In genomic region chr6:72429061-72429842, GRCm38 (mm10) we compare ENCODE assay signal across 21 mouse cellular contexts. TPM values are rescaled to one million over a fixed set of nuclear protein-coding genes. Genes with fewer than 3 reads are reported as not detected.
DNase-seq lines count a peak whose midpoint lies in the region; ATAC-seq and TF ChIP-seq lines count a peak whose summit lies in the region.
"Had no signal": no experiment of that assay in that cellular context is flagged by ENCODE, and none has a peak within 500 bp of the region (broad histone marks: within the 10 kb centered on the region; RNA-seq: fewer than 3 reads in every experiment).

No protein-coding gene starts in this region.

- WGBS in stomach, embryonic 15.5 days: 88% methylated on average over 21 of the region's 21 CpGs
- WGBS in stomach, postnatal 0 days: 84% methylated on average over 21 of the region's 21 CpGs

- no peak for ATAC-seq in stomach, embryonic 15.5 days (ENCODE audit: insufficient read depth, low FRiP score, low read depth)
- no peak for ATAC-seq in stomach, postnatal 0 days (ENCODE audit: low FRiP score, low TSS enrichment)
- ATAC-seq in granulocyte monocyte progenitor cell, adult 5-6 weeks (replicated peaks; ENCODE audit: poor library complexity, severe bottlenecking): no peak
- ATAC-seq: forebrain, embryonic 16.5 days had no signal

- no peaks in the 10 kb centered on the region for H3K27me3 ChIP-seq in stomach, embryonic 15.5 days (replicated peaks)
- no peaks in the 10 kb centered on the region for H3K27me3 ChIP-seq in stomach, postnatal 0 days (ENCODE audit: control insufficient read depth, insufficient read depth, low read length)
- H3K27me3 ChIP-seq: embryonic facial prominence, embryonic 15.5 days; hindbrain, embryonic 12.5 days; liver, embryonic 13.5 days; midbrain, embryonic 15.5 days had no signal

- DNase-seq in embryo, embryonic 10 days (ENCODE audit: low spot score): peak; percentile 4
- no peak for DNase-seq in embryo, embryonic 9.5 days (ENCODE audit: extremely low spot score)
- no peak for DNase-seq in stomach, postnatal 0 days (ENCODE audit: low spot score)
- DNase-seq in spleen, adult 12 weeks (ENCODE audit: low spot score): no peak
- DNase-seq in layer of hippocampus, postnatal 10 days (ENCODE audit: low spot score in 2 of 2): no peak
- DNase-seq: cerebellum, adult 11-12 months; cerebellum, postnatal 14 days; gastrocnemius, postnatal 14 days; heart, adult 2 months; kidney, adult 9 months; kidney, postnatal 25 days; liver, embryonic 13.5 days; lung, embryonic 14.5 days; lung, postnatal 4 days had no signal

- H3K9ac ChIP-seq in stomach, embryonic 15.5 days: no peak overlapping the region
- no peak overlapping the region for H3K9ac ChIP-seq in stomach, postnatal 0 days (ENCODE audit: low read length)
- H3K9ac ChIP-seq: embryonic facial prominence, embryonic 15.5 days; hindbrain, embryonic 12.5 days; liver, embryonic 13.5 days; lung, embryonic 14.5 days; midbrain, embryonic 15.5 days had no signal

- no peak for TF ChIP-seq CTCF in stomach, postnatal 0 days (IDR thresholded peaks at IDR 0.05; ENCODE audit: low read depth)
- no peak for TF ChIP-seq CTCF in embryonic fibroblast, embryonic 13.5 days (IDR thresholded peaks at IDR 0.05; ENCODE audit: borderline replicate concordance, insufficient read depth, low read length)

- H3K36me3 ChIP-seq in stomach, embryonic 15.5 days: peaks cover 69% of the 10 kb centered on the region
- peaks cover 19% of the 10 kb centered on the region for H3K36me3 ChIP-seq in stomach, postnatal 0 days (ENCODE audit: control insufficient read depth, insufficient read depth, low read length)

- H3K9me3 ChIP-seq in stomach, embryonic 15.5 days: no peaks in the 10 kb centered on the region
- H3K9me3 ChIP-seq in stomach, postnatal 0 days (ENCODE audit: control insufficient read depth, low read length): no peaks in the 10 kb centered on the region
- H3K9me3 ChIP-seq: embryonic facial prominence, embryonic 15.5 days; hindbrain, embryonic 12.5 days; liver, embryonic 13.5 days; midbrain, embryonic 15.5 days had no signal

- TF ChIP-seq EP300 in stomach, postnatal 0 days (optimal IDR thresholded peaks at IDR 0.05): no peak

- H3K4me1 ChIP-seq in stomach, embryonic 15.5 days: no peaks in the 10 kb centered on the region
- no peaks in the 10 kb centered on the region for H3K4me1 ChIP-seq in stomach, postnatal 0 days (replicated peaks; ENCODE audit: control insufficient read depth, insufficient read depth)
- no peaks in the 10 kb centered on the region; the same call in 1 of the 2 replicates for H3K4me1 ChIP-seq in embryonic fibroblast, embryonic 13.5 days (ENCODE audit: control insufficient read depth, insufficient read depth, low read length)
- H3K4me1 ChIP-seq: hindbrain, embryonic 12.5 days; liver, embryonic 13.5 days; midbrain, embryonic 15.5 days had no signal

- H3K4me2 ChIP-seq in stomach, embryonic 15.5 days: no peak overlapping the region
- H3K4me2 ChIP-seq in stomach, postnatal 0 days (replicated peaks; ENCODE audit: low read depth): no peak overlapping the region
- H3K4me2 ChIP-seq: embryonic facial prominence, embryonic 15.5 days; hindbrain, embryonic 12.5 days; liver, embryonic 13.5 days; lung, embryonic 14.5 days; midbrain, embryonic 15.5 days had no signal

- TF ChIP-seq POLR2A in embryonic fibroblast, embryonic 13.5 days (IDR thresholded peaks at IDR 0.05; ENCODE audit: low read depth, low read length): 0 out of 2 replicates have a peak, but pooled peaks have one; percentile 14

- H3K27ac ChIP-seq in stomach, embryonic 15.5 days: peak overlapping the region; percentile 28; the same call in 1 of the 2 replicates
- H3K27ac ChIP-seq in stomach, postnatal 0 days (replicated peaks): no peak overlapping the region
- no peak overlapping the region for H3K27ac ChIP-seq in embryonic fibroblast, embryonic 13.5 days (ENCODE audit: insufficient read depth, low read length)
- H3K27ac ChIP-seq: embryonic facial prominence, embryonic 15.5 days; heart, adult 2 months; hindbrain, embryonic 12.5 days; liver, embryonic 13.5 days; midbrain, embryonic 15.5 days had no signal

- no peak overlapping the region for H3K4me3 ChIP-seq in stomach, embryonic 15.5 days (replicated peaks)
- H3K4me3 ChIP-seq in stomach, postnatal 0 days (ENCODE audit: low read depth, low read length): no peak overlapping the region
- no peak overlapping the region for H3K4me3 ChIP-seq in embryonic fibroblast, embryonic 13.5 days (ENCODE audit: insufficient read depth, low read length)
- H3K4me3 ChIP-seq: embryonic facial prominence, embryonic 15.5 days; heart, adult 2 months; hindbrain, embryonic 12.5 days; liver, embryonic 13.5 days; midbrain, embryonic 15.5 days had no signal

RNA-seq across cellular contexts. Expression of gene Mat2a, which starts 10.1 kb away (rescaled TPM):
- polyA plus RNA-seq in stomach, embryonic 15.5 days (2015; fragmentation: Nextera tagmentation; extraction: Ambion mirVana): 284 and 306 TPM in 2 replicates
- 143 and 146 TPM in 2 replicates for polyA plus RNA-seq in stomach, postnatal 0 days (2015; fragmentation: Nextera tagmentation; extraction: Ambion mirVana)
- polyA plus RNA-seq in embryonic fibroblast, embryonic 13.5 days (2011; ENCODE audit: insufficient read length, low read depth, missing spikeins): 215 and 258 TPM in 2 replicates
- 387 and 444 TPM in 2 replicates for total RNA-seq in granulocyte monocyte progenitor cell, adult 5-6 weeks (2014; fragmentation: Nextera tagmentation)
- total RNA-seq in granulocyte monocyte progenitor cell, adult 5-6 weeks (2017): 211 and 247 TPM in 2 replicates
- 100 to 1,000 TPM; 173 to 191 TPM for total RNA-seq in layer of hippocampus, postnatal 10 days (2021)

RNA-seq across cellular contexts. Expression of gene Ggcx, which starts 15.1 kb away (rescaled TPM):
- polyA plus RNA-seq in stomach, embryonic 15.5 days (2015; fragmentation: Nextera tagmentation; extraction: Ambion mirVana): 30.4 and 39.5 TPM in 2 replicates
- polyA plus RNA-seq in stomach, postnatal 0 days (2015; fragmentation: Nextera tagmentation; extraction: Ambion mirVana): 10.7 and 10.8 TPM in 2 replicates
- 60.6 and 67.0 TPM in 2 replicates for polyA plus RNA-seq in embryonic fibroblast, embryonic 13.5 days (2011; ENCODE audit: insufficient read length, low read depth, missing spikeins)
- 7.9 and 8.8 TPM in 2 replicates for total RNA-seq in granulocyte monocyte progenitor cell, adult 5-6 weeks (2014; fragmentation: Nextera tagmentation)
- total RNA-seq in granulocyte monocyte progenitor cell, adult 5-6 weeks (2017): 9.6 and 19.7 TPM in 2 replicates
- 10 to 100 TPM; 20.3 to 20.5 TPM for total RNA-seq in layer of hippocampus, postnatal 10 days (2021)

RNA-seq across cellular contexts. Expression of gene Vamp8, which starts 38.7 kb away (rescaled TPM):
- polyA plus RNA-seq in stomach, embryonic 15.5 days (2015; fragmentation: Nextera tagmentation; extraction: Ambion mirVana): 215 and 219 TPM in 2 replicates
- polyA plus RNA-seq in stomach, postnatal 0 days (2015; fragmentation: Nextera tagmentation; extraction: Ambion mirVana): 368 and 396 TPM in 2 replicates
- polyA plus RNA-seq in embryonic fibroblast, embryonic 13.5 days (2011; ENCODE audit: insufficient read length, low read depth, missing spikeins): 89.7 and 108 TPM in 2 replicates
- total RNA-seq in granulocyte monocyte progenitor cell, adult 5-6 weeks (2014; fragmentation: Nextera tagmentation): 239 and 250 TPM in 2 replicates
- total RNA-seq in granulocyte monocyte progenitor cell, adult 5-6 weeks (2017): 347 and 437 TPM in 2 replicates
- 10 to 100 TPM; 11.1 to 13.8 TPM for total RNA-seq in layer of hippocampus, postnatal 10 days (2021)

RNA-seq across cellular contexts. Expression of gene Vamp5, which starts 49.0 kb away (rescaled TPM):
- polyA plus RNA-seq in stomach, embryonic 15.5 days (2015; fragmentation: Nextera tagmentation; extraction: Ambion mirVana): 23.9 and 26.8 TPM in 2 replicates
- 20.2 and 22.2 TPM in 2 replicates for polyA plus RNA-seq in stomach, postnatal 0 days (2015; fragmentation: Nextera tagmentation; extraction: Ambion mirVana)
- polyA plus RNA-seq in embryonic fibroblast, embryonic 13.5 days (2011; ENCODE audit: insufficient read length, low read depth, missing spikeins): 20.1 and 23.5 TPM in 2 replicates
- total RNA-seq in granulocyte monocyte progenitor cell, adult 5-6 weeks (2014; fragmentation: Nextera tagmentation): 12.4 and 43.7 TPM in 2 replicates
- 8.6 and 16.5 TPM in 2 replicates for total RNA-seq in granulocyte monocyte progenitor cell, adult 5-6 weeks (2017)
- total RNA-seq in layer of hippocampus, postnatal 10 days (2021): 1 to 10 TPM; 4.2 to 4.6 TPM
